Mouse (Mus musculus) ovary, postnatal 10 days (tissue): ENCODE data around the gene Rdx.

Experiments used
- DNase-seq: peaks from one replicate; pipeline ENCODE4 v3.0.0; 2022; ENCODE audit warnings: low spot score

The Rdx gene

DNA sequence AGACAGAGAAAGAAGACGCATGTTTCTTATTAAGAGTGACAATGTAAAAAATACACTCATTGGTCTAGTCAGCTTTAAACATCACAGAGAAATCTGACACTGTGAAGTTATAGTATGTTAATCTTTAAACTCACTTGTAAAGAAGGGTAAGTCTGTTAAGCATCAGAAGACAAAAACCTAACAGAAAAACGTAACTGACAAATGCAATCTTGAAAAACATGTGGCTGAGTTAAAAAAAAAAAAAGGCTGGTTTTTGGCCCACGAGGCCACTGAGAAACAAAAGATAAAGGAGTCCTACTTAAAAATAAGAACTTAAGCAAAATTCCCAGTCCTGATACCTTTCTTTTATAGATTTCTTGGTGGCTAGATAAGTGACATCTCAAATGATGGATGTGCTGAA lies 63.8 kb downstream of the Rdx start:
- no peak for DNase-seq

GRCm38 (mm10) chr9:52113091-52113490 lies 66.1 kb downstream of the Rdx start:
- no peak for DNase-seq

GRCm38 (mm10) chr9:52119212-52119611 lies 72.2 kb downstream of the Rdx start:
- DNase-seq = no peak

DNA sequence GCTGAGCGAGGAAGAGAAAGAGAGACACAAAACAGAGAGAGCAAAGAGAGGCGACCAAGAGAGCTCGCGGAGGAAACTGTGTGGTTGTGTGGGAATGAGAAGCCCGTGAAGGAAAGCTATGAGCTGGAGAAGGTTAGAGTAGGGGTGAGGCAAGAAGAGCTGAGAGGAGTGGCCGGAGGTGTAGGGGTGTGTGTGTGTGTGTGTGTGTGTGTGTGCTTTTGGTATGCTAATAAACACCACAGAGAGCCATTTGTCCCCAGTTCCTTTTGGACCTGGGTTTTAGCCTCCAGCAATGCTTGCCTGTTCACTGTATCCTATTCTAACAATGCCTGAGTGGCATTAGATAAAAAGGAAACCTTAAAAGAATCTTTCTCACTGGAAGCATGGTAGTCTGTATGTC lies 78.3 kb downstream of the Rdx start:
- DNase-seq = no peak

DNA sequence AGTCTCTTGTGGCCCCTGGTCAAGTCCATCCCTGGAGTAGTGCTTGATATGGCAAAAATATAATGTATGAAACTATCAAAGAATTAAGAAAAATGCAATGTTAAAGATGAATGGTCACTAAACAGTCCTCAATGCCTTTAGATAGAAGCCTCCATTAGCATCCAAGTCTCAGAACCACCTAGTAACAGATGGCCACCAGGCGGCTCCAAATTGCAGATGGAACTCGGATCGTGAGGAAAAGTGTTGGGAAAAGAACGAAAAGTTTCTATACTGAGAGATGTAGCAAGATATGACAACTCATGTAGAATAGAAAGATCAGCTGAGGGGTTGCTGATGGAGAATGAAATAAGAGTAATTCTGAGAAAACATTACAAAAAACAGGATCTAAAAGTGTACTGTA lies 83.4 kb downstream of the Rdx start:
- DNase-seq = no peak

GRCm38 (mm10) chr9:52132771-52133170 lies 85.8 kb downstream of the Rdx start:
- DNase-seq = no peak
